Mouse (Mus musculus): ENCODE measurements around the gene Lingo1. TPM values are rescaled to one million over a fixed set of nuclear protein-coding genes. Genes with fewer than 3 reads are reported as not detected.

Lingo1 gene
- 44.2 and 47.8 TPM in 2 replicates for polyA plus RNA-seq (2016; fragmentation: Nextera tagmentation; extraction: Ambion mirVana)

- peaks cover 30% of the 10 kb centered on the region for H3K4me1 ChIP-seq
- H3K9ac ChIP-seq, result peak within 1 kb of the TSS; percentile 61
- H3K9me3 ChIP-seq, result no peaks in the 10 kb centered on the region
- peak within 1 kb of the TSS; percentile 85 for H3K4me2 ChIP-seq (replicated peaks)
- under 1% methylated on average over 87 of the region's 88 CpGs for WGBS
- H3K36me3 ChIP-seq, result no peaks in the 10 kb centered on the region
- ATAC-seq (ENCODE audit: low FRiP score, low read depth), result peak; percentile 69
- H3K27ac ChIP-seq, result peak within 1 kb of the TSS; percentile 60; the same call in 1 of the 2 replicates
- H3K27me3 ChIP-seq (replicated peaks), result peaks cover 57% of the 10 kb centered on the region
- peak within 1 kb of the TSS; percentile 46 for H3K4me3 ChIP-seq
Observed at GRCm38 (mm10) chr9:56795721-56796655, at the start of gene Lingo1. Gene Lingo1, minus strand, starts transcription at chr9:56796468.

- Histone ChIP-seq H3K27me3 (replicated peaks) (no peaks in the 10 kb centered on the region), H3K27ac (no peak overlapping the region), H3K9me3 (no peaks in the 10 kb centered on the region), H3K36me3 (no peaks in the 10 kb centered on the region), H3K4me3 (no peak overlapping the region), H3K4me1 (peaks cover 33% of the 10 kb centered on the region), H3K4me2 (replicated peaks) (no peak overlapping the region), H3K9ac (peak overlapping the region; percentile 9; the same call in 1 of the 2 replicates)
- ATAC-seq (ENCODE audit: low FRiP score, low read depth), result no peak
- 59% methylated on average over 8 of the region's 8 CpGs for WGBS
Observed at GRCm38 (mm10) chr9:56844644-56845043, 48.4 kb upstream of the Lingo1 start.

GRCm38 (mm10) chr9:56843679-56844188, 47.5 kb upstream of the Lingo1 start:
- Histone ChIP-seq H3K27me3 (replicated peaks) (no peaks in the 10 kb centered on the region), H3K4me1 (peaks cover 33% of the 10 kb centered on the region), H3K27ac (no peak overlapping the region), H3K4me3 (no peak overlapping the region), H3K9ac (peak overlapping the region; percentile 9; the same call in 1 of the 2 replicates), H3K4me2 (replicated peaks) (no peak overlapping the region), H3K36me3 (no peaks in the 10 kb centered on the region), H3K9me3 (no peaks in the 10 kb centered on the region)
- ATAC-seq (ENCODE audit: low FRiP score, low read depth), result no peak
- WGBS, result 40% methylated on average over 7 of the region's 7 CpGs

GRCm38 (mm10) chr9:56842303-56842719, 46.0 kb upstream of the Lingo1 start:
- peak; percentile 65 for ATAC-seq (ENCODE audit: low FRiP score, low read depth)
- Histone ChIP-seq H3K36me3 (no peaks in the 10 kb centered on the region), H3K9me3 (no peaks in the 10 kb centered on the region), H3K4me1 (peaks cover 33% of the 10 kb centered on the region), H3K27ac (no peak overlapping the region; the same call in 1 of the 2 replicates), H3K9ac (no peak overlapping the region), H3K4me3 (no peak overlapping the region), H3K27me3 (replicated peaks) (no peaks in the 10 kb centered on the region; the same call in 1 of the 2 replicates), H3K4me2 (replicated peaks) (peak overlapping the region; percentile 1; the same call in 1 of the 2 replicates)
- WGBS, result 6% methylated on average over 3 of the region's 3 CpGs

GRCm38 (mm10) chr9:56841864-56842263, 45.6 kb upstream of the Lingo1 start:
- no peak overlapping the region for H3K9ac ChIP-seq
- no peak overlapping the region for H3K4me3 ChIP-seq
- ATAC-seq (ENCODE audit: low FRiP score, low read depth), result 0 out of 2 replicates have a peak, but pooled peaks have one; percentile 4
- H3K4me1 ChIP-seq, result peaks cover 33% of the 10 kb centered on the region
- H3K36me3 ChIP-seq, result no peaks in the 10 kb centered on the region
- no peak overlapping the region for H3K27ac ChIP-seq
- H3K27me3 ChIP-seq (replicated peaks), result no peaks in the 10 kb centered on the region; the same call in 1 of the 2 replicates
- 0 out of 2 replicates have a peak overlapping the region, but pooled peaks have one; percentile 1 for H3K4me2 ChIP-seq (replicated peaks)
- no peaks in the 10 kb centered on the region for H3K9me3 ChIP-seq

GRCm38 (mm10) chr9:56840721-56841120, 44.5 kb upstream of the Lingo1 start:
- H3K36me3 ChIP-seq, result no peaks in the 10 kb centered on the region
- no peak overlapping the region for H3K9ac ChIP-seq
- H3K27ac ChIP-seq, result no peak overlapping the region
- no peaks in the 10 kb centered on the region for H3K9me3 ChIP-seq
- no peak overlapping the region for H3K4me3 ChIP-seq
- H3K27me3 ChIP-seq (replicated peaks), result no peaks in the 10 kb centered on the region; the same call in 1 of the 2 replicates
- 62% methylated on average over 5 of the region's 5 CpGs for WGBS
- peaks cover 33% of the 10 kb centered on the region for H3K4me1 ChIP-seq
- ATAC-seq (ENCODE audit: low FRiP score, low read depth), result no peak
- H3K4me2 ChIP-seq (replicated peaks), result no peak overlapping the region

- Histone ChIP-seq H3K9ac (no peak overlapping the region), H3K27me3 (replicated peaks) (no peaks in the 10 kb centered on the region; the same call in 1 of the 2 replicates), H3K36me3 (no peaks in the 10 kb centered on the region), H3K9me3 (no peaks in the 10 kb centered on the region), H3K4me3 (no peak overlapping the region), H3K4me1 (peaks cover 10% of the 10 kb centered on the region), H3K27ac (no peak overlapping the region), H3K4me2 (replicated peaks) (no peak overlapping the region)
- WGBS, result 81% methylated on average over 5 of the region's 5 CpGs
- ATAC-seq (ENCODE audit: low FRiP score, low read depth), result no peak
Observed at GRCm38 (mm10) chr9:56835152-56835551, 38.9 kb upstream of the Lingo1 start.

GRCm38 (mm10) chr9:56832900-56833299, 36.6 kb upstream of the Lingo1 start:
- no peak overlapping the region for H3K4me3 ChIP-seq
- no peak overlapping the region for H3K27ac ChIP-seq
- WGBS, result 31% methylated on average over 6 of the region's 6 CpGs
- no peaks in the 10 kb centered on the region; the same call in 1 of the 2 replicates for H3K27me3 ChIP-seq (replicated peaks)
- no peak for ATAC-seq (ENCODE audit: low FRiP score, low read depth)
- no peak overlapping the region for H3K4me2 ChIP-seq (replicated peaks)
- H3K9me3 ChIP-seq, result no peaks in the 10 kb centered on the region
- no peak overlapping the region for H3K9ac ChIP-seq
- H3K4me1 ChIP-seq, result peaks cover 10% of the 10 kb centered on the region
- no peaks in the 10 kb centered on the region for H3K36me3 ChIP-seq

GRCm38 (mm10) chr9:56831904-56832303, 35.6 kb upstream of the Lingo1 start:
- ATAC-seq (ENCODE audit: low FRiP score, low read depth), result no peak
- Histone ChIP-seq H3K27me3 (replicated peaks) (no peaks in the 10 kb centered on the region; the same call in 1 of the 2 replicates), H3K9ac (no peak overlapping the region), H3K36me3 (no peaks in the 10 kb centered on the region), H3K27ac (no peak overlapping the region), H3K4me1 (peaks cover 10% of the 10 kb centered on the region), H3K4me3 (no peak overlapping the region), H3K4me2 (replicated peaks) (no peak overlapping the region), H3K9me3 (no peaks in the 10 kb centered on the region)
- 88% methylated on average over 3 of the region's 3 CpGs for WGBS

GRCm38 (mm10) chr9:56830162-56830561, 33.9 kb upstream of the Lingo1 start:
- no peak for ATAC-seq (ENCODE audit: low FRiP score, low read depth)
- Histone ChIP-seq H3K4me2 (replicated peaks) (no peak overlapping the region), H3K27ac (no peak overlapping the region), H3K9me3 (no peaks in the 10 kb centered on the region), H3K4me3 (no peak overlapping the region), H3K36me3 (no peaks in the 10 kb centered on the region), H3K4me1 (peaks cover 20% of the 10 kb centered on the region), H3K27me3 (replicated peaks) (no peaks in the 10 kb centered on the region; the same call in 1 of the 2 replicates), H3K9ac (no peak overlapping the region)
- WGBS, result 19% methylated on average over 4 of the region's 4 CpGs

GRCm38 (mm10) chr9:56828841-56829240, 32.6 kb upstream of the Lingo1 start:
- no peaks in the 10 kb centered on the region for H3K36me3 ChIP-seq
- H3K27ac ChIP-seq, result no peak overlapping the region
- 72% methylated on average over 6 of the region's 6 CpGs for WGBS
- H3K9ac ChIP-seq, result no peak overlapping the region
- H3K4me1 ChIP-seq, result peaks cover 25% of the 10 kb centered on the region
- H3K9me3 ChIP-seq, result no peaks in the 10 kb centered on the region
- H3K4me2 ChIP-seq (replicated peaks), result no peak overlapping the region
- H3K27me3 ChIP-seq (replicated peaks), result no peaks in the 10 kb centered on the region; the same call in 1 of the 2 replicates
- ATAC-seq (ENCODE audit: low FRiP score, low read depth), result no peak
- H3K4me3 ChIP-seq, result no peak overlapping the region

- WGBS, result 36% methylated on average over 9 of the region's 9 CpGs
- H3K9ac ChIP-seq, result no peak overlapping the region
- no peaks in the 10 kb centered on the region for H3K9me3 ChIP-seq
- peaks cover 23% of the 10 kb centered on the region for H3K4me1 ChIP-seq
- no peak overlapping the region for H3K27ac ChIP-seq
- no peak overlapping the region for H3K4me2 ChIP-seq (replicated peaks)
- no peak overlapping the region for H3K4me3 ChIP-seq
- ATAC-seq (ENCODE audit: low FRiP score, low read depth), result no peak
- H3K27me3 ChIP-seq (replicated peaks), result no peaks in the 10 kb centered on the region; the same call in 1 of the 2 replicates
- no peaks in the 10 kb centered on the region for H3K36me3 ChIP-seq
Observed at GRCm38 (mm10) chr9:56828146-56828545, 31.9 kb upstream of the Lingo1 start.
